Mouse (Mus musculus) heart, adult 18-20 months (tissue): ENCODE data around the gene Qrfpr. TPM values are rescaled to one million over a fixed set of nuclear protein-coding genes. Genes with fewer than 3 reads are reported as not detected.
A peak's percentile ranks its signal among the peaks of the same experiment; 100 is the strongest.

Source experiments
- DNase-seq, 2 experiments: peaks; one replicate each; pipeline ENCODE4 v3.0.0; 2021 to 2022; ENCODE audit warnings: mixed read lengths in 1 of 2
- long read RNA-seq, 2 experiments: library from polyadenylated mRNA; stranded (forward); transcript quantifications; one replicate each; pipeline ENCODE4 v2.0.0; 2021
- total RNA-seq, 2 experiments: library from RNA; stranded (reverse); gene quantifications; 2 replicates each; pipeline ENCODE4 v1.2.3; 2021

Gene Qrfpr
- not detected for total RNA-seq
- long read RNA-seq, experiment 1, result 0 reads
- long read RNA-seq, experiment 2, result 0 reads

DNA sequence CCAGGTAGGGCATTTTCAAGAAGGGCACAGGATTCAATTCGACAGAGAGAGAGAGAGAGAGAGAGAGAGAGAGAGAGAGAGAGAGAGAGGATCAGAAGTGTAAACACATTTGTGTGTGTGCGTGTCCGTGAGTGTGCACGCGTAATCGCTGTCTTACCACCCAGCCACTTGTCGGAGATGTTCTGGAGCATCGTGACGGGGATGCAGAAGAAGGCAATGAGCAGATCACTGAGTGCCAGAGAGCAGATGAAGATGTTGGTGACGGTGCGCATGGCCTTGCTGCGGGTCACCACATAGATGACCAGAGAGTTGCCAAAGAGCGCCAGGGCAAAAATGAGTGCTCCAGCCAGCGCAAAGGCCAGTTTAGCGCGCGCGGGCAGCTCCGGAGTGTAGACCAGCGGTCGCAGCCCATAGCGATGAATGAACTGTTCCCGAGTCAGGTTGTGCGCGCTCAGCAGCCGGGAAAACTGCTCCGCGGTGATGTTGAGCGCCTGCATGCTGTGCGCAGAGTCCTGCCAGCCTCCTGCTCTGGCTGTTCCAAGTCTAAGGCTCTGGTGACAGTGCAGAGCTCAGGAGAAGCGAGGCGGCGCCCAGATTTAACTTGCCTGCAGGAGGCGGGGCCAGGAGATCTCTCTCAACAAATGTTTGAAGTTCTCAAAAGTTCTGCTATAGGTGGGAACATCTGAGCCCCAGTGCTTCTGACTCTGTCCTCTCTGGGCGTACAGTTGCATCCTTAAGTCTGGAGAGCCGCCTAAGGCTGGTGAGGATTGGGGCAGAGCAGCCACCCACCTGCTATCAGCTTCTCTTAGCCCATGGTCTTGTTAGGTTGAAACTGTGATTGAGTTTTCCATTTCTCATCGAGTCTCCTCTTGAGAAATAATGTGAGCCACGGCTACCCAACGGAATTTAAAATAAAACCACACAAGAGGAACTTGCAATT, at the start of gene Qrfpr:
Gene Qrfpr, minus strand, starts transcription at position 571 of the 940 bp plus-strand sequence.
- DNase-seq, result no peak

DNA sequence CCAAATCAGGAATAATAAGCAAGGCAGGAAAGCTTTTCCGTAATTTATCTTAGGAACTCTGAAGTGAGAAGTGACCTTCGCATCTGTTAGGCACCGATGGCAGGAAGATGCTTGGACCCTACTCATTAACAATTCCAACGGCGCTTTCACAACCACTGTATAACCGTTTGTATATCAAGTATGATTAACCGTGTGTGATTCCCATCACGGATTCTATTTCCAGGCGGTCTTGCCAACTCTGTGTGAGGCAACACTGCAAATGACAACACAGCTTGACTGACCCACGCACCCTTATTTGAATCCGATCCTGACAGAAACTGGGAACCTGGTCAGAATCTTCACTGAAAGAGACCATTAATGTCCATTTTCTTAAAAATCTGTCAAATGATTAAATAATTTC, 41.8 kb upstream of the Qrfpr start:
- no peak for DNase-seq

DNA sequence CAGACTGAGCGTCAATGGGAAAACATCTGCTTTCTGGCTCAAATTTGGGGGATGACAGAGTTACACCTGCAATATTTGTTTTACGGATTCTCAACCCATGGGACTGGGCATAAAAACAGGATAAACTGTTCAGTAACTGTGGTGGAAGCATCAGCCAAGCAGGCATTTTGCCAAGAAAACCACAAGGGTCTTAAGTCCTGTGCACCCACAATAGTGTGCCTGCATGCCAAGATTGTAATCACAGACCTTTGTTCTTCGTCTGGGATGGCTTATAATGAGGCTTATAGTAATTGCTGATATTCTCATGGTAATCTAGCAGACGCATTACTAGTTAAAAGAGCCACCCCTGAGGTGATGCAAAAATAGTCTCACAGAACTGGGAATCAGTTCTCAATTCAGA, 41.2 kb upstream of the Qrfpr start:
- DNase-seq, result no peak

DNA sequence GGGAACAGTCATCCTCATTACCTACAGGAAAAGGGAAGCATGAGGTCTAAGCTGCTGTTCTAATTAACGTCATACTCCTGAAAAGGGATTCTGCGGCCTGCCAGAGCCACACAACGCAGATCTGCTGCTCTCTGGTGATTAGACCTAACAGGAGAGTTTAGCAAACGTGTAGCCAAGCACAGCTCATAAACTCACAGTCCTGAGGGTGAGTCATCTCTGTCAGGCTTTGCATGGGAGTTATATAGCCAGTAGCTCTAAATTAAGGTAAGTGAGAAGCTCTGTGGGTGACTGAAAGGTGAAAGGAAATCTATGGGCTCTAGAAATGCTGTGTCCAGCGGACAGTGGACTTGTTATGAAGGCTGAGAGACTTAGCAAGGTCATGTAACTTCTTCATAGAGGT, 28.5 kb upstream of the Qrfpr start:
- no peak for DNase-seq

DNA sequence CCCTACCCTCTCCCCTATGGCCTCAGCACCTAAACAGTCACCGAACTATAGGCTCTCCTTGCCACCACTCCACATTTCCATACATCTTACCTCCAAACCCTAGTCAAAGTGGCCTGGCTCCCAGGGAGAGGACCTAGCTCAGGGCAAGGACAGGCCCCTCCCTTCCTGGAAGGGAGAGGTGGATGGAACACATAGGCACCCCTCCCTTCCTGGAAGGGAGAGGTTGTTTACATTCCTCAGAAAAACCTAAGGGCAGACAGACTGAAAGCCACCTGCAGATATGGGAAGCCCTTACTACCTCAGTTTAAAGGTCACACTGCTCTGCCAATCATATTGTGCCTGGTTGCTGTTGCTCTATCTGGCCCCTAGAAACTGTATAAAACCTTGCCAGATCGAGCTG, 26.3 kb upstream of the Qrfpr start:
- DNase-seq, result no peak

DNA sequence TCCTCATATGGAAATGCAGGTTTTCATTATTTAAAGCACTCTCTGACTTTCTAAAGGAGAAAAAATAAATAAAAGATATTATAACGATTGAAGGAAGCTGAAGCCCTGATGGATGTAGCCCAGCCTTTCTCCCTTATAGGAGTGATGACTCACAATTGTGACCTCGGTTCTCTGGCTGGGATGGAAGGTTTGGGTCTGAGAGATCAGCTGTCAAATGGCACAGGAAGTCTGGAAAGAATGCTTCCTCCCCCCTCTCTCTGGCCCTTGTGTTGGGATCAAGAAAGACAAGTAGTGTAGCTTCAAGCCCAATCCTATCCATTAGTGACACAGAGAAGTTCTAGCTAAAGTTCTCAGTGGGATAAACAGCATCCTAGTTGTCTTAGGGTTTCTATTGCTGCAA, 7.8 kb upstream of the Qrfpr start:
- no peak for DNase-seq

DNA sequence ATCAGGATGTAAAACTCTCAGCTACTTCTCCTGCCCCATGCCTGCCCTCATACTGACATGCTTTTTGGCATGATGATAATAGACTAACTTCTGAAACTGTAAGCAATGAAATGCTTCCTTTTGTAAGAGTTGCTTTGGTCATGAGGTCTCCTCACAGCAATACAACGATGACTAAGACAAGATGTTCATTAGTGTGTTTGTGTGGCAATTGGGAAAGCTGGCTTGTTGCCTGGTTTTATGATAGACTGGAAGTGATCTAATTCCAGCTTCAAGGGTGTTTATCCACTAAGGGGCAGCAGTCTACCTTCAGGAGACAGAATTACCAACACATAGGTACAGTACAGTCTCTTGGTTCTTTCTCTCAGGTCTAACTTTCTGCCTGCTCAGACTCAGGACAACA, 5.1 kb upstream of the Qrfpr start:
- no peak for DNase-seq

DNA sequence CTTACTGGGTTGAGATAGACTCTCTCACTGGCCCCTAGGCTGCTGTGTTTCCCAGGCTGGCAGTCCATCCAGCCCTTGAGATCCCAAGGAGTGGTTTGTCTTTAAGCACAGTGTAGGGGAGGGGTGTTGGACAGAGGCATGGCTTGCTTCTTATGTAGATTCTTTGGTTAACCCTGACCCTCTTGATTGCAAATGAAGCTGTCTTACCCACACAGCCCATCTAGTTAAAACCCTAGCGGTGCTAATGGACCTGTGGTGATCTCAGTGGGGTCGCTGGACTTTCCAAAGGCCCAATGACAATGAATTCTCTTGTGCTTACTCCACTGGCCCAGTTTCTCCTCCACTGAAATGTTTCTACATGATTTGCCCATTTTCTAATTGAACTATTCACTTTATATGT, 1.2 kb upstream of the Qrfpr start:
- no peak for DNase-seq

DNA sequence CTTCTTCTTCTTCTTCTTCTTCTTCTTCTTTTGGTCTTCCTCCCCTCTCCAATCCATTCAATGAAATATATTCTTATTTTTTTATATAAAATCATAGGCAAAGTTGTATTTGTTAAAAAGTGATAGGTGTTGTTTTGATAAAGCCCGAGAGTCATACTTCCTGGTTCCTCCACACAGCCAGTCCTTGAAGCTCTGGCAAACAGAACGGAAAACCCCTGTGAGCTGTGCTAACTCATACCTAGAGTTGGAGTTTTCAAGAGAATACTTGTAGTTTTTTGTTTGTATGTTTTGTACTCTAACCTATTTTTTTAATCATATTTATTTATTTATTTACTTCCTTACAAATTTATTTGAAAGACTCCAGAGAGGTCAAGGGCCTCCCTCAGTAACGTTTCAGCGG, 9.4 kb downstream of the Qrfpr start:
- no peak for DNase-seq

DNA sequence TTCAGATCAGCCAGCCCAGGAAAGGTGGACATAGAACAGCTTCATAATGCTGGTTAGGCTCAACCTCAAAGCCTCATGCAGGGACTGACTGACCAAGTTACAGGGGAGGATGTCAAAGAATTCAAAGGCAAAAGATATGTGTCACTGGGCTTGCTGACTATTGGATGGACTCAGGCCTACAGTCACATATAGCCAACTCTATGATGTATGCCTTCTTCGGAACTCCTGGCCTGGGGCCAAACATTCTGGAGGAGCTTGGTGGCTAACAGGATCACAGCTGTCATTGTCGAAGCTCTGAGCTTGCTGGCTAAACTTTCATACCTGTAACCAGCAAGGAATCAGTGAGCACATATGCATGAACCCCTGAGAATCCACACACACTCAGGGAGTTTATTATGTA, 11.2 kb downstream of the Qrfpr start:
- DNase-seq, result no peak

DNA sequence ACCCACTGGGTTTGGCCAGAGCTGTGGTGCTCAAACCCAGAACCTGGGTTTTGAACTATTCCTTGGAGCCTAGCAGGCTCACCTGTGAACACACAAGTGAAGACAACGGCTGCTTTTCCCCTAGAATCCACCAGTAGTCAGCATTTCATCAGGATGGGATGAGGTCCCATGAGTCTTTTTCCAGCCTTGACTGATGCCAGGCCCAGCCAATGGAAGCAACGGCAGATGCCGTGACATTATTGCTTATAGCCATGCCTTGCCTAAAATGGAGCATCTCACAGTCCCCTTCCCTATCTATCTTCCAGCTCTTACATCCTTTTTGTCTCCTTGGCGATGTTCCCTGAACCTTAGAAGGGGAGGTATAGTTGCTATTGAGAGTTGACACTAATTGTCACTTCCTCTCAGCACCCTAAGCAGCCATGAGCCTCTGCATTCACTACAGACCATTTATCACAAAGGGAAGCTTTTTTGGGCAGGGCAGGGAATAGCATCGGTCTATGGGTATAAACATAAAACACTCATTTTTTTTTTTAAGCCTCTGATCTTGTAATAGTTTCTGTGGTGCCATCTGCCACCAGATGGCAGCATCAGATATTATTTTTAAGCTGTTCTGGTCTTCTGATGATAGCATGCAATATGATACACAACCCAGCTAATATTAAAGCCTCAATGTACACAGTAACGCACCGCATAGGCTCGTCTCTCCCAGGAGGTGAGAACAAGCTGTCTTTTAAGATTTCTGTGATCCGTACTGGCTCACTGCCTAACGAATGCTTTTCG, 12.1 kb downstream of the Qrfpr start:
- peak; percentile 17 to 61 for DNase-seq

DNA sequence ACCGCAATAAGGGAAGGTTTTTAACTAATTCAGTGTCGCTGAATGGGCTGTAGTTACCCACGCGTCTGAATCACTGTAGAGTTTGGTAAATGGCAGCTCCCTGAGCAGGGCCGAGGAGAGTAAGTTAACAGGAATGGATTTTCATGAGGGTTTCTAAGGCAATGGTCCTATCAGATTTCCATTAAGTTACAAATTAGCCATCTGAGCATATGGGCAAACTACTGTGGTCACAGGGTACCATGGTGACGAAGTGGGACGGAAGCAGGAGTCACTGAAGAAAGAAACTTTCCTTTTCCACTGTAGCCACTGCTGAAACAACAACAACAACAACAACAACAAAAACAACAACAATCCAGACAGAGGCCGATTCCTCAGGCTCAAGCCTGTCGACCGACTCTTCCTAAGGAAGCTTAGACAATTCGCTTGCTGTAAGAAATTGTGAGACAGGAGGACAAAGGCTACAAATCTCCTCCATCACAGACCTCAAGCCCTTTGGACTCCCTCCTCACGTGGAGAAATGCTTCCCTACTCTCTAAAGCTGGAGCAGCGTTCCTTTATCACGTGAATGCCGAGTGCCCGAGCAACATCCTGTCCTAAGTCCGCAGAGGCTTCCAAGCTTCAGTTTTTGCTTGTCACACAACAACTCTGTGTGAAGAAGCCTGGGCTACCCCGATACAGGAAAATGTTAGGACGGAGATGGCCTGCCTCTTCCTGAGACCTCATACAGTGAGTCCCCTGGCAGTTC, 14.4 kb downstream of the Qrfpr start:
- no peak for DNase-seq

DNA sequence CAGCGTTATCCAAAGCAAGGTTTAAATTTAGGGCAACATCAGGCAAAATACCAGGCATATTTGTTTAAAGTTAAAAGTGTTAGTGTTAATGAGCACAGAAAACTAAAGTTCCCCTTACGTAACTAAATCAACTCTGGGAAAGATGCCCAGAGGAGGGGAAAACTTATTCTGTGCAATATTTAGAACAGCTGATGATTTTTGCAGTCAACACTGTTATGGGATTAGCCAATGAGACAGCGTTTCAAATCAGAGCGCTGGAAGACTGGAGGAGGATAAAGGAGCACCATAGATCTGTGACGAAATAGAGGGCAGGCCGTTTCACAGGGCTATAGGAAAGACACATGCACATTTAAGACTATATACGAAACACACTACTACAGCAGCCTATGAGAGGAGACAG, 19.2 kb downstream of the Qrfpr start:
- peak in 1 of 2 experiments; percentile 7 for DNase-seq

DNA sequence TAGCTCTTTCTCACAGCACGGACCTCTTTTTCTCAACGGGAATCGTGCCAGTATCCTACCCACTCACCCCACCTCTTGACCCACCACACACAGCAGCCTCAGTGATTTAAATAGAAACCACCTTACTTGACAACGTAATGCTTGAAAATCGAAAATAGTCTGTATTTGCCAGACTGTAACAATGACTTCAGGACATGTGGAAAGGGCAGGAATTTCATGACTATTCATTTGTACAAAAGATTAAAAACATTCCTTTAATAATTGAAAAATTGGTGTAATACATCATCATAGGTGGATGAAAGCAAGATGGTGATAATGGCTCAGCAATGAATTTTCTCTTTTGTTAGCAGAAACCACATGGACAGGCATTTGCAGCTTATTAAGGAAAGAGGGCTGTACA, 21.0 kb downstream of the Qrfpr start:
- DNase-seq, result no peak

DNA sequence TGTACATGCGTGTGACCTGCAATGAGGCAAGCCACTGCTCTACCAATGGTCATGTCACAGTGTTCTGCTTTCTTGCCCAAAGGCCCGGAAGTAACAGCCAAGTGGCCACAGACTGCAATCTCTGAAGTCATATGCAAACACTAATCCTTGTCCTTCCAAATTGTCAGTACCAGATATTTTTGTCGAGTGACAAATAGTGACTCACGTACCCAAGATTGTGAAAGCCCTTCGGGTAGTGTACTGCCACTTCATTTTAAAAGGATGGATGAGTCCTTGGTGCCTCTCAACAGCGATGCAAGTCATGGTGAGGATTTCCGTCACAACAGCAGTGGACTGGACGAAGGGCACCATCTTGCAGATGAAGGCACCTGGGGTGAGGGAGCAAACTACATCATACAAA, 32.9 kb downstream of the Qrfpr start:
- no peak for DNase-seq

DNA sequence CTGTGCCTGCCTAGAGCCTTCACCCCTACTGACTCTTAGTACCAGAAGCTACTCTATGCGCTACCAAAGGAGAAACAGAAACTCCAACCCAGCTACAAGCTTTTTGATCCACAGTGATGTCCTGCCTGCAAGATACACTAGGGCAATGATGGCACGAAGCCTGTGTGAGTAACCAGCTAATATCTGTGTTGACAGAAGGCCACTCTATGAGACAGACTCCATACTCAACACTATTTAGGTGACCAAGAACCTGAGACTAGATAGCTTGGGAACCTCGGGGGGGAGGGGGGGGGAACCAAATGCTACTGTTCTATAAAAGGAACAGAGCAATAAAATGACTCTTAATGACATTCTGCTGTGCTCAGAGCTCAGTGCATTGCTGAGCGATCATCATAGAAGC, 35.6 kb downstream of the Qrfpr start:
- no peak for DNase-seq

DNA sequence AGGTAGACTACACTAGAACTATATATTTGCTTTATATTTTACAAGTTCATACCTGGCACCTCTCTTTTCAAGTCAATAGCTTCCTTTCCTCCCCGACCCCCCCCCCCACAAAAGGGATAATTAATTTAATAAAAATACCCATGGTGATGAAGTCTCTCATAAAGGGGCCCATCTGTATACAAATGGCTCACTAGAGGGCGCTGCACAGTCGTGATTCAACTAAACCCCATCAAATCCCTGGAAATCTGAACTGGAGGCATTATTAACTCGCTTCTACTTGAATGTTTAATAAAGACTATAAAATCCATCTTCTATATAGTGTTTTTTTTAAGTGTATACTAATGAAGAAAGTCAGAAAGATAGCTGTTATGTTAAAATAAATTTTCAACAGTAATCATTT, 40.6 kb downstream of the Qrfpr start:
- peak; percentile 14 to 73 for DNase-seq

DNA sequence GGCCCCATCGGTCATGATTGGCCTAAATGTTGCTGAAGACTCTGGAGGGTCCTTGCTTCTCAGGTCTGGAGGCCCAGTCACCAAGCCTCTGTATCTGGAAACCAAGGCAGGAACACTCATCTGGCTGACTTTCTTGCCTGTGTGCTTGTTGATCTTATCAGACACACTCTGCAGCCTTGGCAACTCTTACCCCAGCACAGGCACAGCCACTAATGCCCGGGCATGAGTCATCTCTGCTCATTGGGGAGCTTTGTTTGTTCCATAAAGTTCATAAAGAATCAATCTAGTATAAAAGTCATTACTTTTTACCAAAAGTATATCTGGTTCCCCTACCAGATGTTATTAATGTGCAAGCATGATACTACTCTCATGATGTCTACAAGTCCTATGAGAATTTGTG, 48.4 kb downstream of the Qrfpr start:
- peak in 1 of 2 experiments; percentile 20 for DNase-seq

DNA sequence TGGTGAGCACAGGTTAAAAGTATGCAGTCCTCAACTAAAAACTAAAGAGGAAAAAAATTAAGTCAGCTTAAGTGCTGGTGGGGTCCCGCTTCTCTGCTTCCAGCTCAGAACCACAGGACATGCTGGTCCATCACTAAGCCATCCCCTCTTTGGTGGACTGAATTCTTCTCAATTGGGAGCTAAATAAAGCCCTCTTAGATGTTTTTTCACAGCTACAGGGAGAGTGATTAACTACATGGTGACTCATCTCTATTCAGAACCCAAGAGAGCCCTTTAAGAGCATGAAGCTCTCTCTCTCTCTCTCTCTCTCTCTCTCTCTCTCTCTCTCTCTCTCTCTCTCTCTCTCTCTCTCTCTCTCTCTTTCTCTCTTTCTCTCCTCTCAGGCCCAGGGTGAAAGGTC, 50.8 kb downstream of the Qrfpr start:
- DNase-seq, result no peak

DNA sequence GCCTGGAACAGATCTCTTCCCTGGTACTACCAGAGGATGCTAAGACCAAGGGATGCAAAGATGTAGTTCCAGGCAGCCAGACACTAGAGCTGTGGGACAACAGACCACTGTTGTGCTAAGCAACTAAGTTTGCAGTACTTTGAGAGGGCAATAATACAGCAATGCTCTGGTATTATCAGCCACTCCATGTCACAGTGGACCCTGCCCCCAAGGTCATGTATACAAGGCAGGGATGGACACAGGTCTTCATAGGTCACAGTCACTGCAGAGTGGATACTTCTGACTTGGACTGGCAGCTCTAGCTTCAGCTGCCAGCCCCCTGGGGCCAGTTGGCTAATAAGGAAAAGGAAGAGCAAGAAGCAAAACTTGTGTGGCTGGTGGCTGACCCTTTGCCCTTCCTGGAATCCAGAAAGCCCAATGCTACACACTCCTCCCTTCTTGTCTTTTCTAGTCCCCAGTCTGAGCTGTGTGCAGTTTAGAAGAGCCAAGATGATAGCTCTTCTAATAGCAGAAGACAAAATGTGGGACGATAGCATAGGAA, 51.4 kb downstream of the Qrfpr start:
- DNase-seq, result no peak

DNA sequence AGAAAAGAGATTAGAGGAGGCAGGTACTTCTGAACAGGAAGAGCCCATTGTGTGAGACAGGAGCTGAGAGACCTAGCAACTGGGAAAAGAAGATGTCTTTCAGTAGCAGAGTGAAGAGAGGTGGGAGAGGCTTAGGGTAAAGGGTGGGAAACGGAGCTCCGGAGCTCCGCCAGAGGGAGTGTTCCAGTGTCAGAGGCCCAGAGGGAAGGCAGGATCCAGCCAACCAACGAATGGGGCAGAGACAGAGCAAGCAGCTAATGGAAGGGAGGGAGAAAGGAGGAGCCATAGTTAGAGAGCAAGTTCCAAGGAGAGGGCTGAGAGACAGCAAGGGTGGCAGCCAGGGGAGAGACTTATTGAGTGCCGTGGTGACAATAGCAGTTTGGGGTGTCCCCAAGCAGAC, 66.8 kb downstream of the Qrfpr start:
- DNase-seq, result no peak

DNA sequence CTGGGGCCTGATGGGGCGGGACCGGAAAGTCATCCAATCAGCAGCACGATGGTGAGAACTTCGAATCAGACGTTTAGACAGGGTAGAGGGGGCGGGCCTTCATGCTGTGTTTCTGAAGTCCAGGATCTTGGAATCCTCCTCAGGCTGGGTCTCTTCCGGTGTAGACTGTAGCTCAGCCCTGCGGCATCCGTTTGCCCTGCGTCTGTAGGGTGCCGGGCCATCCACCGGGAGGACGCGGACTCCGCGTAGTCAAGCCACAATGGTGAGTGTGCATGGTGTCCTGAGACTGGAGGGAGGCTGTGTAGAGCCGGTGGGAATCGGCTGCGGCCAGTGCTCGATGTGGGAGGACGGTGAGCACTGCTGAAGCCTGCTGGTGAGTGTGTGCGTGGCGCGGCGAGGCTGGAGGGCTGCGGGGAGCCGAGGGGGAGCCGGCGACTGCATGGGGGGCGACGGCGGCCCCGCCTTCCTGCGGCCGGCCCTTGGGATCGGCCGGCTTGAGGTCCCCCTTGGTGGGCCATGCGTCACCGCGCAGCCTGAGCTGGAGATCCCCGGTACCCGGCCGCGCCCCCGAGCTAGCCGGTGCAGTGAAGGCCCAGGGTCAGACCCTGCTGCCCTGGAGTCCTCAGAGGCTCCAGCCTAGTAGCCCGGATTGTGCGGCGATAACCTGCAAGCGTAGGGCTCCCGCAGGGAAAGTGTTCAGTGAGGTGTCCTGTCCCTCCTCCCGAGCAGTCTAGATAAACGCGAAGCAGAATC, 71.0 kb downstream of the Qrfpr start, which contains the start of gene D3Ertd254e:
Gene D3Ertd254e, plus strand, starts transcription at position 84 of the 753 bp plus-strand sequence.
- DNase-seq, result peak; percentile 92 to 95
